Mouse (Mus musculus): Measurements from ENCODE around the gene Map2k6. TPM values are rescaled to one million over a fixed set of nuclear protein-coding genes. Genes with fewer than 3 reads are reported as not detected.

The Map2k6 gene
- total RNA-seq, 1 experiment from 2014 or later: 21.7 TPM

DNA sequence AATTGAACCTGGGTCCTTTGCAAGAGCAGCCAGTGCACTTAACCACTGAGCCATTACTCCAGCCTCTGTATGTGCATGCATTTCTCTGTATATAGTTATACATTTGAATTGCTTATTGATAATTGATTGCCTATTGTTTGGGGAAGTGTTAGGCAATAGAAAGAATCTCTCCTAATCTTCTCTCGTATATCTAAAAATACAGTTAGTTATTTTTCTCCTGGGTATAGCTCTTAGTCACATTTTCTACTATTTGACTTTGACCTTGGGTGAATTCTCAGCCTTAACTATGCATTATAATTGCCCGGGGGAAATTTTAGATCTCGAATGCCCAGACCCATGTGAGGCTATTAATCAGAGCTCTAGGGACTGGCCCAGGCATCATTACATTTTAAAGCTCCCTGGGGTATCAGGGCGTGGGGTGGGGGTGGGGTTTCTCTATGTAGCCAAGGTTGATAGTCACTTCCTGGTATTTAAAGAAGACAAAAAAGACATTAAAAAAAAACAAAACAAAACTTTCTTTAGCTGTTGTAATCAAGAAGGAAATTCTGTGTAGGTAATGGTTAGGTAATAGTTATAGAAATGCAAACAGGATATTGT is 39.9 kb downstream of the Map2k6 start:
- no peak for ATAC-seq (replicated peaks in 1 of 2; ENCODE audit: insufficient read depth in 1 of 2, low FRiP score in 2 of 2, low TSS enrichment in 1 of 2, low read depth in 1 of 2, poor library complexity in 2 of 2, severe bottlenecking in 2 of 2)

DNA sequence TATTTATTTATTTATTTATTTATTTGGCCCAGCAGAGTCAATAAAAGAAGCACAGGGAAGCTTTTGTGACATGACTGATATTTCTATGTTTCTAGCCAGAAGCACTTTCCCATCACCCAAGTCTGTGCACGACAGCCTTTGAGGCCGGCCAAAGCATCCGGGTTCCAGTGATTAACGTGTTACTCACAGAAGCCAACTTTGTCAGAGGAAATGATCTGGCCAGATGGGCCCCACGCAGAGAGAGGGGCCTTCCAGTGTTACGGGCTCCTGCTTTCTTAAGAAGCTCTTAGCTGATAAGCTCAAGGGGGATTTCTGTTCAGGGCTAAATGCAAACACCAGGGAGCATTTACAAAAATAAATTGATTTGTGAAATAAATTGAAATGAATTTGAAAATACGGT is 40.4 kb downstream of the Map2k6 start:
- ATAC-seq (replicated peaks in 1 of 2; ENCODE audit: insufficient read depth in 1 of 2, low FRiP score in 2 of 2, low TSS enrichment in 1 of 2, low read depth in 1 of 2, poor library complexity in 2 of 2, severe bottlenecking in 2 of 2): peak; percentile 51 to 56; a peak in 2 of 4 replicates

DNA sequence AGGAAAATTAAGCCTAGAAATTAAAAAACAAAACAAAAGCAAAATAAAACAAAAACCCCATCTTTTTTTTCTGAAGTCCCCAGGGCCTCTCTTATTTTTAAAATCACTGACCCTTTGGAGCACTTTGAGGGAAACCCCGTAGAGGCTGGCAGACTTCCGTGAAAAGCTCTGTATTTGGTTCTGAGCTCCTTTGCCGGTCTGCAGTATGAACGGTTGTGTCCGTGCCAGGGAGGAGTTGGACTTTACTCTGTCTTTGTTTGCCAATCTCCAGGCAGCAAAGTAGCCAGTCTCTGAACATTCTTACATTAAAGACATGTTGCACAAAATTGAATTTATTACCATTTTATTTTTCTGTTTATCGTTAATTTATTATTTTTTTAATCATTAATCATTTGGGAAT is 45.7 kb downstream of the Map2k6 start:
- no peak for ATAC-seq (replicated peaks in 1 of 2; ENCODE audit: insufficient read depth in 1 of 2, low FRiP score in 2 of 2, low TSS enrichment in 1 of 2, low read depth in 1 of 2, poor library complexity in 2 of 2, severe bottlenecking in 2 of 2)

DNA sequence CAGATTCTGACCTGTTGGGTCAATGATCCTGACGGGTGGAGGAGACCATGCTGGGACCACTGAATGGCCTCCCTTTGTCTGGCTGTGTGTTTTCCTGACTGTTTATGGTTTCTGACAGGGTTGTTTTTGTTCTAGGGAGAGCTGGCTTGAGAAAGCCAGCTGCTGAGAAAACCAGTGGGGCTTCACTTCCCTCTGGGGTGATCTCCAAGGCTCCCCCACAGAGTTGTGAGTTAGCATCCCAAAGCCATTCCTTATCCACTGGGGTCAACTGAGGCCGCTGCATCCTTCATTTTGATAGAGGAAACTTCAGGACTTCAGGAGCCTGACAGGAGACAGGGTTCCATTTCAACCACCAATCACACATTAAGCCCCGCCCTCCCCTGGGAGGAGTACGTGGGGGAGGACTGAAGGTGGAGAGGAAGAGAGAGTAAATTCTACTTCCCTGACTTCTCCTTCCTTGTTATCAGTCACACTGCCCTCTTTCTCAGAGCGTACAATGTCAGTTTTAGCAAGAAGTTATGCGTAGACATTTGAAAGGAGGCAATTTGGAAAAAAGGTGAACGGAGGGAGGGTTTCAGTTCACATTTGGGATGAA is 49.3 kb downstream of the Map2k6 start:
- ATAC-seq (replicated peaks in 1 of 2; ENCODE audit: insufficient read depth in 1 of 2, low FRiP score in 2 of 2, low TSS enrichment in 1 of 2, low read depth in 1 of 2, poor library complexity in 2 of 2, severe bottlenecking in 2 of 2): peak; percentile 70 to 73

DNA sequence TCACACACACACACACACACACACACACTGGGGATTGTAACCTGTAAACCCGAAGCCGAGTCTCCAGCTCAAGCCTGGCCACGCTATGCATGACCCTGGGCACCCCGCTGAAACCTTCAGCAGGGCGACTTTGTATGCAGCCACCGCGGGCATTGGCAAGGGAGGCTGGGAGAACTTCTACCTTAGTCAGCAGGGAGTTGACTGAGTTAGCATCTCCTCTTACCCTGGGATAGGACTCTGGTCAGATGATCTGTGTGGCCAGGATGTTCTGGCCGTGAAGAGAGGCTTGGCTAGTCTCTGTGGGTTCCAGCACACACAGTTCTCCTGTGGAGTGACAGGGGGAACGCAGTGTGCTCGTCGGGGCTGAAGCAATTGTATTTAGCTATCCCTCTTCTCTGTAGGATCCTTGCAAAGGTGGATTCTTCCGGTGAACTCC is 49.8 kb downstream of the Map2k6 start:
- ATAC-seq (replicated peaks in 1 of 2; ENCODE audit: insufficient read depth in 1 of 2, low FRiP score in 2 of 2, low TSS enrichment in 1 of 2, low read depth in 1 of 2, poor library complexity in 2 of 2, severe bottlenecking in 2 of 2): peak; percentile 13 to 24; a peak in 1 of 4 replicates

DNA sequence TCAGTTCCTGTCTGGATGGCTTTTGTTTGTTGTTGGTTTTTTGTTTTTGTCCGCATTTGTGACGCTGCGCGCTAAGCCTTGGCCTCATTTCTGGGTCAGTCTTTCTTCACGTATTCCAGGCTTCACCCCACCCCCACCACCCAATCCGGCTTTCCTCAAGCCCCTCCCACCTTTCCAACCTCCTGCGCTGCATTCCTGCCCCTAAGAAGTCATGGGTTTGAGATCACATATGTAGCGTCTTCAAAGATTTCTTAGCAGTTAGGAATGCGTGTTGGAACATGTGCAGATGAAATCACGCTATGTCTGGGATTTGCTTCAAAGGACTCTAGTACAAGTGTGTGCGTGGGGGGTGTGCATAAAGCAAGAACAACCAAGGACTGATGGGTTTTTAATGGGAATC is 50.3 kb downstream of the Map2k6 start:
- ATAC-seq (replicated peaks in 1 of 2; ENCODE audit: insufficient read depth in 1 of 2, low FRiP score in 2 of 2, low TSS enrichment in 1 of 2, low read depth in 1 of 2, poor library complexity in 2 of 2, severe bottlenecking in 2 of 2): no peak

DNA sequence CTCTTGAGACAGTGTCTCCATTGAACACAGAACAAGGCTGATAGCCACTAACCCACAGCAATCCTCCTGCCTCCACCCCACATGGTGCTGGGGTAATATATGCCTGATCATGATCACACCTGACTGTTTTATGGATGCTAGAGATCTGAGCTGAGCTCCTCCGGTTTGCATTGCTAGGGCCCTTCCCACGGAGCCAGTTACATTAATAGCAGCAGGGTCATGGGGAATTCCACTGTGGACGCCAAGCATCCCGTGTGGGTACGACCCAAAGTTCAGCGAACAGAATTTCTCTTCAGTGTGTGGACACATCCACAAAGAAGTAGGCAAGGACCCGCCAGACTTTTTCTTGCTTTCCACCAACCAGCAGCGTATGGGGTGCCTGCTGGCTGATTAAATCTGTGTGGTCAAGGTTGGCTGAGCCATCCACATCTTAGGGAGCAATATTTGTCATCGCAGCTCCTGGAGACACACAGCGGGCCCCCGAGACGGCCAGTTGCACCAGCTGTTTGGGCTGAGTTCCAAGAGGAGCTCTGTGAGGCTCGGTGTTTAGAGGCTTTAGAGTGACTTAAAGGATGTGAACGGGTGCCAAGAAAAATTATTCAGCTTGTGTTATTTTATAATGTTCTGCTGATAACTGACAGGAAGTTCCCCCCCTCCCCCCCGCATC is 51.3 kb downstream of the Map2k6 start:
- ATAC-seq (replicated peaks in 1 of 2; ENCODE audit: insufficient read depth in 1 of 2, low FRiP score in 2 of 2, low TSS enrichment in 1 of 2, low read depth in 1 of 2, poor library complexity in 2 of 2, severe bottlenecking in 2 of 2): peak; percentile 43 to 44; a peak in 3 of 4 replicates

DNA sequence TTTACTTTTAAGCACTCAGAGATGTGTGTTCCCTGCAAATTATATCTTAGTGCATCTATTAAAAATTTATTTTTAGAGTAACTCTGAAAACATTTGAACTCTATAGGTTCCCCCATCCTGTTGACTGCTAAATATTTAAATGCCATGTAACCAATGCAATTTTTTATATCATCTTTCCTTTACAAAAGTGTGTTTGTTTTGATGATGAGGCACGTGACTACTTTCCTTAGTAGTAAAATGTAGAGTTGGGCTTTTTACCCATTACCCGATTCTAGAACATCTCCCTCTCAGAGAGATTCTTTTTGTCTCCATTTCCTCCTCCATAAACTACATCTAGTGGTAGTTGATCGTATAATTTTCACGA is 51.8 kb downstream of the Map2k6 start:
- no peak for ATAC-seq (replicated peaks in 1 of 2; ENCODE audit: insufficient read depth in 1 of 2, low FRiP score in 2 of 2, low TSS enrichment in 1 of 2, low read depth in 1 of 2, poor library complexity in 2 of 2, severe bottlenecking in 2 of 2)

DNA sequence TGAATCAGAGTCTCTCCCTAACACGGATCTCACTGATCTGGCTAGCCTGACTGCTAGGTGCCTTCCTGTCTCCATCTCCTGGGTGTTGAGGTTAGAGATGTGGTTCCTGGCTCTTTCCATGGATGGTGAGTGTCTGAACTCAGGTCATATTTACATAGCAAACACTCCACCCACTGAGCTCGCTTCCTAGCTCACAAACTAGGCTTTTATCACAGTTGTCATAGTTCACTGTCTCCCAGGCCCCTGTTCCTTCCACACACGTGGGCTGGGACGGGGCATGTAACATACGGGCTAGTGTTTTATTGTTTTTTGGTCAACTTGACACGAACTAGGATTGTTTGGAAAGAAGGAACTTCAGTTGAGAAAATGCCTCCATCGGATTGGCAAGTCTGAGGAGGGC is 52.7 kb downstream of the Map2k6 start:
- ATAC-seq (replicated peaks in 1 of 2; ENCODE audit: insufficient read depth in 1 of 2, low FRiP score in 2 of 2, low TSS enrichment in 1 of 2, low read depth in 1 of 2, poor library complexity in 2 of 2, severe bottlenecking in 2 of 2): no peak

DNA sequence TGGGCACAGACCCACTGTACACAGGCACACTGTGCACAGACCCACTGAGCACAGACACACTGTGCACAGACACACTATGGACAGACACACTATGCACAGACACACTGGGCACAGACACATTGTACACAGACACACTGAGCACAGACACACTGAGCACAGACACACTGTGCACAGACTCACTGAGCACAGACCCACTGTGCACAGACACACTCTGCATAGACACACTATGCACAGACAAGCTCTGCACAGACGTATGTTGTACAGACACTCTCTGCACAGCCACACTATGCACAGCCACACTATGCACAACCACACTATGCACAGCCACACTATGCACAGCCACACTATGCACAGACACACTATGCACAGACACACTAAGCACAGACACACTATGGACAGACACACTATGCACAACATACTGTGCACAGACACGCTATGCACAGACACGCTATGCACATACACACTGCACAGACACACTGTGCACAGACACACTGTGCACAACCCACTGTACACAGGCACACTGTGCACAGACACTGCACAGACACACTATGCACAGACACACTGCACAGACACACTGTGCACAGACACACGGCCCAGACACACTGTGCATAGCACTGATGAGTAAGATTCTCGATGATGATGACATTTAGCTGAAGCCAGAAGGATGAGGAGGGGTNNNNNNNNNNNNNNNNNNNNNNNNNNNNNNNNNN is 54.7 kb downstream of the Map2k6 start:
- no peak for ATAC-seq (replicated peaks in 1 of 2; ENCODE audit: insufficient read depth in 1 of 2, low FRiP score in 2 of 2, low TSS enrichment in 1 of 2, low read depth in 1 of 2, poor library complexity in 2 of 2, severe bottlenecking in 2 of 2)

DNA sequence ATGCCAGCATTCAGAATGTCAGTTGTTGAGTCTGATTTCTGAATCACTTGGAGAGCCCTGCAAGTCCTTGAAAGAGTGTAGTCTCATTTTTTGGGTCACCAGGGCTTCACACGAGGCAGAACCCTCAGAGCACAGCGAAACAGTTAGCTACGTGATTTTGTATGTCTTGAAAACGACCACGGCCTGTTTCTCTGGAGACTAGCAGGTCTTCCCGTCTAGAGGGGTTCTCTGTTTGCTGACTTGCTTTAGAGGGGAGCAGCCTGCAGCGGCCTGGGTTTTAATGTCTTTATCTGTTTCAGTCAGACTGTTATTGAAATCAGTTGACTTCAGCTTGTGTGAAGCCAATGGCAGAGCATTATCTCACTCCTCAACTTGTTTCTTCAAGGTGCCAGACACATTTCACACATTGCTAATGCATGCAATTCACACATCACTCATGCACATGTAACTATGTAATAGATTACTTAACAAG is 58.6 kb downstream of the Map2k6 start:
- peak in 1 of 2 experiments; percentile 32; a peak in 1 of 4 replicates for ATAC-seq (replicated peaks in 1 of 2; ENCODE audit: insufficient read depth in 1 of 2, low FRiP score in 2 of 2, low TSS enrichment in 1 of 2, low read depth in 1 of 2, poor library complexity in 2 of 2, severe bottlenecking in 2 of 2)

DNA sequence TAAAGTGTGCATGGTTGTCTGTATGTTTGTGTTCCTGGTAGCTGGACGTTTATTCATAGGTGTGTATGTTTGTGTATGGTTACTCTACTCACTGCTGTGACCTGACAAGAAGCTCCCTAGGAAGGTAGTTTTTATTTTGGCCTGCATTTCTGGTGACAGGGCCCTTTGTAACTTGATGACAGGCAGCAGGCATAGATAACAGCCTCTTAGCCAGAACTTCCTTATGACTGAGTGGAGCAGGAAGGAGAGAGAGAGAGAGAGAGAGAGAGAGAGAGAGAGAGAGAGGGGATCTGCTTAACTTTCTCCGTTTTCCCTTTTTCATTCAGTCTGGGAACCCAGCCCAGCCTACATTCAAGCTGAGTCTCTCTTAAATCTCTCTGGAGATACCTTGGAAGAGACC is 61.6 kb downstream of the Map2k6 start:
- no peak for ATAC-seq (replicated peaks in 1 of 2; ENCODE audit: insufficient read depth in 1 of 2, low FRiP score in 2 of 2, low TSS enrichment in 1 of 2, low read depth in 1 of 2, poor library complexity in 2 of 2, severe bottlenecking in 2 of 2)

DNA sequence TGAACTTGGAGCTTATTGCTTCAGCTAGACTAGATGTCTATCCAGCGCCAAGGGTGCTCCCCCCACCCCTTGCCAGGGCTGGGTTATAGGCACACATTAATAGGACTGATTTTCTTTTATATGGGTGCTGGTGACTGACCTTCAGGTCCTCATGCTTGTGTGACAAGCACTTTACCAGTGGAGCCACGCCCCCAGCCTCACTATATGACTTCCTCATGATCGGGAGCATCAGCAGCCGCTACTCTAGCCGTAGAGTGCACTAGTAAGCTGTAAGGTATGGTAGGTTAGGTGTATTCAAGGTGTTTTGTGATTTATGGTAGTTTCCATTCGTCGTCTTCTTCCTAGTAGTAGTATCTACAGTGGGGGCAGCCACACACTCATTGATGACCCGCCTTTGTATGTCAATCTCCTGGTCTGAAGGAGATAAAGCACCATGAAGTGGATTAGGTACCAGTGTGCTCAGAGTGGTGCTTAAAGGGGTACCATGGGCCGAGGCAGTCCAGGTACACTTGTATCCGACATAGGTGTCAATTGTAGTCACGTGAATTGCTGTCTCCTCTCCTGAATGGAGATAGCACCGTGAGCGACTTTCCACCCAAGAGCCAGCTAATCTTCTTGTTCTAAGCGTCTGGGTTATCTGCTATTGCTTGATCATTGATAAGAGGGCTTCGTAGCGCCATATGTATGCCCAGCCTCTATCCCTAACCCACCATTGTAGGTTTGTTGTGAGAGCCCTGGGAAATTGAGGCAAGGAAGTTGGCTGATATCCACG is 62.8 kb downstream of the Map2k6 start:
- ATAC-seq (replicated peaks in 1 of 2; ENCODE audit: insufficient read depth in 1 of 2, low FRiP score in 2 of 2, low TSS enrichment in 1 of 2, low read depth in 1 of 2, poor library complexity in 2 of 2, severe bottlenecking in 2 of 2): no peak

DNA sequence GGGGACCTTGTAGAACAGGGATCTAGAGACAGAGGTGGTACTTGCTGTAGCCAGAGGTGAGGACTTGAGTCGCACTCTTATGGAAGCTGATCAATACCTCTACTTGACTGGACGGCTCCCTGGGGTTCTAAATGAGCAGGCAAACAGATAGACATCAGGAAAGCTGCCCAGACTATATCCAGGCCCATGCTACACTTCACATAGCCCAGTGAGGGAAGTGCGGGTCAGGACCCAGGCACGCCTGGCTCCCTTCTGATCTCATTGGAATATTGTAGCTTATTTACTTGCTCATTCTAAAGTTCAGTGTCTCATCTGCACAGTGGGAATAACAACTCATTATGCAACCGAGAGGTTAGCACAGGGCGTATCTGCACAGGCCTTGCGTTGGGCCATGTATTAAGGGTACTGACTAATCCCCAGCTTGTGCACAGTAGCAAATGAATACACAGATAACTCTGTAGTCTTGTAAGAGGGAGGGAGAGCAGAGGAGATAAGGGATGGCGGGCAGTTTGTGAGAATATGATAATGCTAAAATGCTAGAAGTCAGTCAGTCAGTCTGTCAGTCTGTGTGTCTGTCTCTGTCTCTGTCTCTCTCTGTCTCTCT is 64.2 kb downstream of the Map2k6 start:
- ATAC-seq (replicated peaks in 1 of 2; ENCODE audit: insufficient read depth in 1 of 2, low FRiP score in 2 of 2, low TSS enrichment in 1 of 2, low read depth in 1 of 2, poor library complexity in 2 of 2, severe bottlenecking in 2 of 2): peak in 1 of 2 experiments; percentile 59; a peak in 2 of 4 replicates

DNA sequence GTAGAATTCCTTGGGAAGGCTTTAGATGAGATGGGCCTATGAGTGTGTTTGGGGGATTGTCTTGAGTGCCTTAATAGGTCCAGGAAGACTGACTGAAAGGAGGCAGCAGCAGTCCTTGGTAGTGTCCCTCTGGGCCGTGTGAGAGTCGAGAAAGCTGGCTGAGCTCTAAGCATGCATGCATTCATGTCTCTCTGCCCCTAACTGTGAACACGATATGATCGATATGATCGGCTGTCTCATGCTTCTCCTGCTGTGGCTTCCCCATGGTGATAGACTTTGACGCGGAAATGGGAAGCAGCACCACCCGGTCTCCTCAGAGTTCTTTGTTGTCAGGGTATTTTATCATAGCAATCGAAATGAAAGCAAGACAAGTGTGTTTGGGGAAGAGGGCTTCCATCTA is 64.9 kb downstream of the Map2k6 start:
- peak; percentile 29 to 40; a peak in 3 of 4 replicates for ATAC-seq (replicated peaks in 1 of 2; ENCODE audit: insufficient read depth in 1 of 2, low FRiP score in 2 of 2, low TSS enrichment in 1 of 2, low read depth in 1 of 2, poor library complexity in 2 of 2, severe bottlenecking in 2 of 2)

DNA sequence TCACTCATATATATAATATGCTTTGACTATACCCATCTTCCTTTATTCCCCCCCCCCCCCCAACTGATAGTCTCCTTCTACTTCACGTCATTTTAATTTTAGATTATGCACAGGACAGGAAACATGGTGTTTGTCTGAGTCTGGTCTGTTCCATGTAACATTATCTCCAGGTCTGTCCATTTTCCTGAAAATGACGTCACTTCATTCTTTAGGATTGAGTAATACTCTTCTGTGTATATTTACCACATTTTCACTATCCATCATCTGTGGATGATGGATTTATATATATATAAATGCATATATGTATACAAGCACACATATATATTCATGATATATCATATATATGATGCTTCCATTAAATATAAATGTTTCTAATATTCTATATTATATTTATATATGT is 70.1 kb downstream of the Map2k6 start:
- ATAC-seq (replicated peaks in 1 of 2; ENCODE audit: insufficient read depth in 1 of 2, low FRiP score in 2 of 2, low TSS enrichment in 1 of 2, low read depth in 1 of 2, poor library complexity in 2 of 2, severe bottlenecking in 2 of 2): no peak

Data from hematopoietic stem cell, adult 5-6 weeks (primary cell).